Mouse (Mus musculus): Measurements from ENCODE around the gene Ddah1. TPM values are rescaled to one million over a fixed set of nuclear protein-coding genes. Genes with fewer than 3 reads are reported as not detected.
"Not testable (repeated sequence)": the region's sequence is repeated elsewhere in the genome, so short reads cannot be mapped to it uniquely, and the experiment has no call there.

Ddah1 gene
- polyA plus RNA-seq, 1 experiment from 2014 or later, result 20.2 TPM

DNA sequence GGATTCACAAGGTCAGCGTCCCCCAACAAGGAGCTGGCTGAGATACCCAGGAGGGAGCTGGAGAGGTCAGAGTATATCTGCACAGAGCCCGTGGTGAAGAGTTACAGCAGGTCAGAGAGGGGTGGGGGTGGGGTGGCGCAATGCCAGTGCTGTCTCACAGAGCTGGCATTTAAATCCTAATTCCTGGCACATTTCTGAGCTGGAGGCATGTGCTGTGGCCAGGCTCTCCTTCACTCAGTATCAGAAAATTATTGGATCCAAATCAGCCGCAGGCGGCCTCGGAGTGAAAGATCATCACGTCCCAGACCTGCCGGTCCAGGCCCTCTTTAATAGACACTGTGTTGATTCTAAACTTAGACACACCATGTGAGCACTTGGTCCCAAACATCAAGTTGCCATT is 141.4 kb downstream of the Ddah1 start:
- ATAC-seq (ENCODE audit: low FRiP score, low TSS enrichment) (no peak), DNase-seq (ENCODE audit: low spot score) (no peak)
- Histone ChIP-seq H3K4me3 (ENCODE audit: low read depth, low read length) (no peak overlapping the region), H3K9me3 (ENCODE audit: control insufficient read depth, low read length) (no peaks in the 10 kb centered on the region), H3K27ac (replicated peaks) (no peak overlapping the region), H3K36me3 (ENCODE audit: control insufficient read depth, insufficient read depth, low read length) (no peaks in the 10 kb centered on the region), H3K27me3 (ENCODE audit: control insufficient read depth, insufficient read depth, low read length) (no peaks in the 10 kb centered on the region), H3K4me2 (replicated peaks; ENCODE audit: low read depth) (no peak overlapping the region), H3K9ac (ENCODE audit: low read length) (no peak overlapping the region), H3K4me1 (replicated peaks; ENCODE audit: control insufficient read depth, insufficient read depth) (no peaks in the 10 kb centered on the region)
- TF ChIP-seq CTCF (IDR thresholded peaks at IDR 0.05; ENCODE audit: low read depth) (no peak), EP300 (optimal IDR thresholded peaks at IDR 0.05) (no peak)
- WGBS, result 74% methylated on average over 8 of the region's 8 CpGs

DNA sequence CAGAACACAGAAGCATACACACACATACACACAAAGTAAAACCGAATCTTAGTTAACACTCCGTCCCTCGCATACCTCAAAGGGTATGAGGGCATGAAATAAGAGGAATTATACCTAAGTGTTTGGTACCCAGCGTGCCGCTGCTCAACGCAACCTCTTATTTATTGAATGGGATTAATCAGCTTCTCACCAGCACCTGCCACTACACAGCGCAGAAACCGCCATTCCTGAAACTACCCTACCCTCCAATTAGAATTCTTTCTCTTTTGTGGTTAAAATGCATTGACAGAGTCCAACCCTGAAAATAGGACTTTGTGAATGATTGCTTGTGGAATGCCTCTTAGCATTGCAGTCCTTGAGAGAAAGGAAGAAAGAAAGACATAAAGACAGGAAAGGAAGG is 145.1 kb downstream of the Ddah1 start:
- DNase-seq (ENCODE audit: low spot score) (no peak), ATAC-seq (ENCODE audit: low FRiP score, low TSS enrichment) (no peak)
- H3K9ac ChIP-seq (ENCODE audit: low read length), result no peak overlapping the region
- no peak for TF ChIP-seq EP300 (optimal IDR thresholded peaks at IDR 0.05)
- TF ChIP-seq CTCF (IDR thresholded peaks at IDR 0.05; ENCODE audit: low read depth), result no peak
- H3K9me3 ChIP-seq (ENCODE audit: control insufficient read depth, low read length), result no peaks in the 10 kb centered on the region
- no peak overlapping the region for H3K27ac ChIP-seq (replicated peaks)
- 89% methylated on average over 8 of the region's 8 CpGs for WGBS
- H3K4me1 ChIP-seq (replicated peaks; ENCODE audit: control insufficient read depth, insufficient read depth), result no peaks in the 10 kb centered on the region
- no peaks in the 10 kb centered on the region for H3K36me3 ChIP-seq (ENCODE audit: control insufficient read depth, insufficient read depth, low read length)
- no peak overlapping the region for H3K4me2 ChIP-seq (replicated peaks; ENCODE audit: low read depth)
- H3K27me3 ChIP-seq (ENCODE audit: control insufficient read depth, insufficient read depth, low read length), result no peaks in the 10 kb centered on the region
- no peak overlapping the region for H3K4me3 ChIP-seq (ENCODE audit: low read depth, low read length)

DNA sequence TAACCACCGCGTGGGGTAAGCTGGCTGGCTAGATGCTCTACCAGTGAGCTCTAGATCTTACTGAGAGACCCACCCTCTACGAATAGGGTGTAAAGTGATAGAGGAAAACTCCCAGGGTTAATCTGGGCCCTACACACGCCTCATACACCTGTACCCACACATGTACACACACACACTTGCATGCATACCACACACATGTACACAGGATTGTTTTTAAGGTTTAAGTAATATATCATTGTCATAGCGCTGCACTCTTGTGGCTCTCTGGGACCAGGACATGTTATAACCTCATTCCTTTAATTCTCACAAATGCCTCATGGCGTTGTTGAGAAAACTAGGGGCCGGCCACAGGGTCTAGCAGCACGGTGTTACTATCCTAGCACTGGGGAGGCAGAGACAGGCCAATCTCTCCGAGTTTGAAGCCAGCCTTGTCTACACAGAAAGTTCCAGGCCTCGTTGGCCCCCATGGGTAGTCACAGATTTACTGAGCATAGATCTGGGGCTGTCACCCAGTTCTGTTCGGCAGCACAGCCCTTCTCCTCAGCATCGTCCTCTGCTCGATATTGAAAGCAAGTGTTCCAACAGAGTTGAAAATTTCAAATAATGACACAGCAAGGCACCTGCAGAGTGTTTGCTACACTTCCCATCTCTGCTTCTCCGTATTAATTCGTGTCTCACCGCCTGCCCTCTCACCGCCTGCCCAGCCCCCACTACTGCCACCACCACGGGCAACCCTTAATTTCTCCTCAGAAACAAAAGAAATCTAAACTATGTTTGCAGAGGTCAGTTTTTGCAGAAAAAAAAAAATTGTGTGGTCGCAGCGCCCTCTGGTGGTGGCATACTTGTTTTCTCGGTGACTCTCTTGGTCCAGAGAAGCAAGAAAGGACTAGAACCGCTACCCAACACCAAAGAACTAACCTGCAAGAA is 146.6 kb downstream of the Ddah1 start:
- H3K4me2 ChIP-seq (replicated peaks; ENCODE audit: low read depth), result peak overlapping the region; percentile 27
- H3K9me3 ChIP-seq (ENCODE audit: control insufficient read depth, low read length), result no peaks in the 10 kb centered on the region
- ATAC-seq (ENCODE audit: low FRiP score, low TSS enrichment) (peak; percentile 12; the same call in 1 of the 2 replicates), DNase-seq (ENCODE audit: low spot score) (peak; percentile 79)
- H3K27me3 ChIP-seq (ENCODE audit: control insufficient read depth, insufficient read depth, low read length), result no peaks in the 10 kb centered on the region
- H3K4me1 ChIP-seq (replicated peaks; ENCODE audit: control insufficient read depth, insufficient read depth), result no peaks in the 10 kb centered on the region
- H3K36me3 ChIP-seq (ENCODE audit: control insufficient read depth, insufficient read depth, low read length), result no peaks in the 10 kb centered on the region
- no peak overlapping the region for H3K27ac ChIP-seq (replicated peaks)
- TF ChIP-seq EP300 (optimal IDR thresholded peaks at IDR 0.05) (no peak), CTCF (IDR thresholded peaks at IDR 0.05; ENCODE audit: low read depth) (peak; percentile 87)
- WGBS, result 52% methylated on average over 22 of the region's 22 CpGs
- no peak overlapping the region for H3K4me3 ChIP-seq (ENCODE audit: low read depth, low read length)
- H3K9ac ChIP-seq (ENCODE audit: low read length), result no peak overlapping the region

- Histone ChIP-seq H3K27me3 (ENCODE audit: control insufficient read depth, insufficient read depth, low read length) (no peaks in the 10 kb centered on the region), H3K4me2 (replicated peaks; ENCODE audit: low read depth) (no peak overlapping the region), H3K27ac (replicated peaks) (no peak overlapping the region), H3K9me3 (ENCODE audit: control insufficient read depth, low read length) (no peaks in the 10 kb centered on the region), H3K9ac (ENCODE audit: low read length) (no peak overlapping the region), H3K4me1 (replicated peaks; ENCODE audit: control insufficient read depth, insufficient read depth) (no peaks in the 10 kb centered on the region), H3K4me3 (ENCODE audit: low read depth, low read length) (no peak overlapping the region), H3K36me3 (ENCODE audit: control insufficient read depth, insufficient read depth, low read length) (no peaks in the 10 kb centered on the region)
- DNase-seq (ENCODE audit: low spot score) (no peak), ATAC-seq (ENCODE audit: low FRiP score, low TSS enrichment) (no peak)
- WGBS, result 87% methylated on average over 9 of the region's 9 CpGs
- TF ChIP-seq EP300 (optimal IDR thresholded peaks at IDR 0.05) (no peak), CTCF (IDR thresholded peaks at IDR 0.05; ENCODE audit: low read depth) (no peak)
Observed at GRCm38 (mm10) chr3:145906582-145906981, 148.1 kb downstream of the Ddah1 start.

GRCm38 (mm10) chr3:145912512-145912911 is 154.0 kb downstream of the Ddah1 start:
- TF ChIP-seq CTCF (IDR thresholded peaks at IDR 0.05; ENCODE audit: low read depth), result no peak
- TF ChIP-seq EP300 (optimal IDR thresholded peaks at IDR 0.05), result no peak

DNA sequence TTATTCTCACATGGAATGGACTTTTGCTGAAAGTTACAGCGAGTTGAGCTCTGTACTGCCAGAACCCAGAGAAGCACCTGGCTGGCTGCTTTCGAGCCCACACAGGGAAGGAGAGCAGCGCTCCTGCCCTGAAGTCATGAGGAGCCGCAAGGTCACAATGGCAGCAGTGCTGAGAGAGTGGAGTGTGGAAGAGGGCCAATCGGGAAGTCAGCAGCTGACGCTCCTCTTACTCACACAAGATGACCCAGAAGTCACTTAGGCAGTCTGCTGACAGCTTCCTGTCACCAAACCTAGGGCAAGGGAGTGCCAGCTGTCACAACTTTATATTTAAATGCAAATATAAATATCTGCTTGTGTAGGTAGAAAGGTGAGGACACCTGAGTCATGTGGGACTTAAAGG is 154.8 kb downstream of the Ddah1 start:
- Histone ChIP-seq H3K4me3 (ENCODE audit: low read depth, low read length) (no peak overlapping the region), H3K4me2 (replicated peaks; ENCODE audit: low read depth) (no peak overlapping the region), H3K27ac (replicated peaks) (no peak overlapping the region), H3K27me3 (ENCODE audit: control insufficient read depth, insufficient read depth, low read length) (no peaks in the 10 kb centered on the region), H3K4me1 (replicated peaks; ENCODE audit: control insufficient read depth, insufficient read depth) (no peaks in the 10 kb centered on the region), H3K9me3 (ENCODE audit: control insufficient read depth, low read length) (no peaks in the 10 kb centered on the region), H3K9ac (ENCODE audit: low read length) (no peak overlapping the region), H3K36me3 (ENCODE audit: control insufficient read depth, insufficient read depth, low read length) (no peaks in the 10 kb centered on the region)
- TF ChIP-seq CTCF (IDR thresholded peaks at IDR 0.05; ENCODE audit: low read depth), result no peak
- no peak for TF ChIP-seq EP300 (optimal IDR thresholded peaks at IDR 0.05)
- DNase-seq (ENCODE audit: low spot score) (no peak), ATAC-seq (ENCODE audit: low FRiP score, low TSS enrichment) (peak; percentile 68)
- WGBS, result 72% methylated on average over 6 of the region's 6 CpGs

More at GRCm38 (mm10) chr3:145912512-145912911, 154.0 kb downstream of the Ddah1 start:
- 64% methylated on average over 7 of the region's 7 CpGs for WGBS
- Histone ChIP-seq H3K4me3 (ENCODE audit: low read depth, low read length) (no peak overlapping the region), H3K27me3 (ENCODE audit: control insufficient read depth, insufficient read depth, low read length) (no peaks in the 10 kb centered on the region), H3K36me3 (ENCODE audit: control insufficient read depth, insufficient read depth, low read length) (no peaks in the 10 kb centered on the region), H3K27ac (replicated peaks) (no peak overlapping the region), H3K9me3 (ENCODE audit: control insufficient read depth, low read length) (no peaks in the 10 kb centered on the region), H3K9ac (ENCODE audit: low read length) (no peak overlapping the region), H3K4me1 (replicated peaks; ENCODE audit: control insufficient read depth, insufficient read depth) (no peaks in the 10 kb centered on the region), H3K4me2 (replicated peaks; ENCODE audit: low read depth) (no peak overlapping the region)
- ATAC-seq (ENCODE audit: low FRiP score, low TSS enrichment) (no peak), DNase-seq (ENCODE audit: low spot score) (no peak)

DNA sequence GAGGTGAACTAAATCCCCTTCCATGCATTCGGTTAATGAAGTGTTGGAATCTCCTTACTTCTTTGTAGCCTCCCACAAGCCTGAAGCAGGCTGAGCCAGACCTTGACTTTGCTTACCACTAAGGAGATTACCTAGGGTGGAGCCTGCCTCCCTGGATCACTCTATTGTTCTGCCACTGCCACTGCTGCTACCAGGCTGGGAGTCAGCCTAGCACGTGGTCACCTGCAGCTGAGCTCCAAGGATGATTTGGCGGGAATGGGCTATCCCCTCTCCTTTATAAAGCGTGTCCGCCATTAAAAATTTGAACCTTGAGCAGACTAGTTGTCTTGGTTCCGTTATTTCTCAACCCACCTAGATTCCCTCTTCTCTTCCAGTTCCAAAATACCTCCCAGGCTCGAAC is 155.5 kb downstream of the Ddah1 start:
- ATAC-seq (ENCODE audit: low FRiP score, low TSS enrichment) (peak; percentile 66), DNase-seq (ENCODE audit: low spot score) (peak; percentile 28)
- not testable (repeated sequence) for H3K27ac ChIP-seq (replicated peaks); H3K9ac ChIP-seq (ENCODE audit: low read length); H3K4me2 ChIP-seq (replicated peaks; ENCODE audit: low read depth); H3K27me3 ChIP-seq (ENCODE audit: control insufficient read depth, insufficient read depth, low read length); H3K4me3 ChIP-seq (ENCODE audit: low read depth, low read length); H3K36me3 ChIP-seq (ENCODE audit: control insufficient read depth, insufficient read depth, low read length); H3K9me3 ChIP-seq (ENCODE audit: control insufficient read depth, low read length); H3K4me1 ChIP-seq (replicated peaks; ENCODE audit: control insufficient read depth, insufficient read depth)
- 68% methylated on average over 7 of the region's 7 CpGs for WGBS
